Mouse (Mus musculus): Measurements from ENCODE around the gene Olfr654. TPM values are rescaled to one million over a fixed set of nuclear protein-coding genes. Genes with fewer than 3 reads are reported as not detected.
A peak's percentile ranks its signal among the peaks of the same experiment; 100 is the strongest.

Olfr654 gene
- not detected in 2 replicates for polyA plus RNA-seq (2015; fragmentation: Nextera tagmentation; extraction: Ambion mirVana)

DNA sequence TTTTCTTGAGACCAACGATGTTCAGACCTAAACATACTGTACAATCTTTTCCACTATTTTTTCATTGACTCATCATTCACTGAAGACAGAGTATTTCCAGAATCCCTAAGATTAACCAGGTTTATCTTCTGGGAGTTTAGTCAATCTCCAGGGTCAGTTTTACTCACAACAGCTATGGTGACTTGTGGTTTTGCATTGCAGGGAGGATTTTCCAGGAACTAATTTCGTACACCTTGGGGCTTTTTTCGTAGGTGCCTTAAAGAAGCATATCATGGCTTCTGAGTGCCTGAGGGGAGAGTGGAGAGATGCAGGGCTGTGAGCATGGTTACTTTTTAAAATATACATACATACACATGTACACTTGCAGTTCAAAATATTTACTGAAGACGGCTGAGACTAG is at the start of gene Olfr654:
Gene Olfr654 (plus strand): TSS at position 301 of the 400 bp plus-strand sequence.
- Histone ChIP-seq H3K4me1 (replicated peaks) (no peaks in the 10 kb centered on the region), H3K4me3 (replicated peaks) (no peak within 1 kb of the TSS), H3K27ac (no peak within 1 kb of the TSS), H3K9me3 (no peaks in the 10 kb centered on the region), H3K4me2 (replicated peaks) (no peak within 1 kb of the TSS), H3K36me3 (no peaks in the 10 kb centered on the region), H3K9ac (no peak within 1 kb of the TSS), H3K27me3 (replicated peaks) (no peaks in the 10 kb centered on the region)
- 80% methylated on average over 4 of the region's 4 CpGs for whole genome bisulfite sequencing
- ATAC-seq = no peak

DNA sequence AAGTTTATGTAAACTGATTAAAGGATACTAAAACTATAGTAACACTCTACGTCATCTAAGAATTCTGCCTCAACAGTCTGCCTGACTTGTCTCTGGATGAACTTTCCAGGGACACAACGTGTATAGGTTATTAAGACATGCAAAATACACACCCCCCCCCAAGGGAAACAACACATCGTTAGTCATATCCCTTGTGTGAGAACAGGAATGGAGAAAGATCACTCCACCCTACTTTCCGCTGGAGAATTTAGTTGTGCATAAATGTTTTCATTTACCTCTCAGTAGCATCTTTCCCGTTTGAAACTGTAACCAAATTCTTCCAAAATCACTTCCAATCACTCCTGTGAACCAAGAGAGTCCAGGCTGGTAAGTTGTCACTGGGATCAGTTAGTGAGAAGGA is 37.0 kb upstream of the Olfr654 start, which contains the start of gene Olfr651:
Gene Olfr651 (plus strand): TSS at position 301 of the 400 bp plus-strand sequence.
- H3K4me3 ChIP-seq (replicated peaks) = no peak within 1 kb of the TSS
- WGBS = 76% methylated on average over 5 of the region's 5 CpGs

DNA sequence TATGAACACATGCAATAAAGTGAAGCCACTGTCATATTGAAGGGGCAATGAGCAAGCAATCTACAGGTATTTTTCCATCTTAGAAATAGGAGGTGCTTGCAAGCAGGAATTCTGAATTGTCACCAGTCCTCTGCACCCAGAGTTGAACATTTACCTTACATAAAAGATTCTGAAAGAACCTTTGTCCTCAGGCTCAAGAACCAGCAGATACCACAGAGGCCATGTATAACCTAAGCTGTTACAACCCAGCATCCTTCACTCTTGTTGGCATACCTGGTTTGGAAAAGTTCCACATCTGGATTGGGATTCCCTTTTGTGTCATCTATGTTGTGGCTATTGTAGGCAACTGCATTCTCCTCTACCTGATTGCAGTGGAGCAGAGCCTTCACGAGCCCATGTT is 34.1 kb upstream of the Olfr654 start:
- ATAC-seq = no peak

More for the DNA sequence above, 37.0 kb upstream of the Olfr654 start, which contains the start of gene Olfr651:
- Histone ChIP-seq H3K9ac (no peak within 1 kb of the TSS), H3K9me3 (no peaks in the 10 kb centered on the region), H3K27me3 (replicated peaks) (no peaks in the 10 kb centered on the region), H3K27ac (no peak within 1 kb of the TSS), H3K4me1 (replicated peaks) (no peaks in the 10 kb centered on the region), H3K4me2 (replicated peaks) (no peak within 1 kb of the TSS), H3K36me3 (no peaks in the 10 kb centered on the region)
- ATAC-seq = no peak

DNA sequence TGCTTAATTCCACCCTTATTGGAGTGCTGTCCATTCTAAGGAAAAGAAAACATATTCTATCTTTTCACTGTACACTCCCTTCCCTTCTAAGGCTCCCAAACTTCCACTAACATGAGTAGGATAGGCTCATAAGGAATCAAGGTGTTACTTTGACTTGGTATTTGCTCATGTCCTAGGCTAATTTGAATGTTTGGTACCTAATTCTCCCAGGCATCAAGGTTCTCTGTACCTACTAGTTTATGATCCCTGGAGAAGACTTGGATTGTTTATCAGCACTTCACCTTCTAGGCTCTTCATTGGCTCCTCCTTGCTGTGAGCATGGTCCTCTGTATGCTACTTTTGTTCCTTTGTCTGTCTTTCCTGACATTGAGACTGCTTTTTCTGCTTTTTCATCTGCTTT is 26.2 kb upstream of the Olfr654 start, which contains the start of gene Olfr652:
Gene Olfr652 (plus strand): TSS at position 301 of the 400 bp plus-strand sequence.
- Histone ChIP-seq H3K9me3 (no peaks in the 10 kb centered on the region), H3K36me3 (no peaks in the 10 kb centered on the region), H3K27ac (no peak within 1 kb of the TSS), H3K9ac (no peak within 1 kb of the TSS), H3K27me3 (replicated peaks) (no peaks in the 10 kb centered on the region), H3K4me2 (replicated peaks) (no peak within 1 kb of the TSS), H3K4me1 (replicated peaks) (no peaks in the 10 kb centered on the region), H3K4me3 (replicated peaks) (no peak within 1 kb of the TSS)
- no peak for ATAC-seq

More for the DNA sequence above, 34.1 kb upstream of the Olfr654 start:
- H3K9ac ChIP-seq = no peak overlapping the region
- no peaks in the 10 kb centered on the region for H3K36me3 ChIP-seq
- 74% methylated on average over 1 of the region's 1 CpGs for WGBS
- no peaks in the 10 kb centered on the region for H3K27me3 ChIP-seq (replicated peaks)
- no peaks in the 10 kb centered on the region for H3K9me3 ChIP-seq
- H3K4me1 ChIP-seq (replicated peaks) = no peaks in the 10 kb centered on the region
- H3K4me2 ChIP-seq (replicated peaks) = no peak overlapping the region
- no peak overlapping the region for H3K4me3 ChIP-seq (replicated peaks)
- H3K27ac ChIP-seq = no peak overlapping the region

DNA sequence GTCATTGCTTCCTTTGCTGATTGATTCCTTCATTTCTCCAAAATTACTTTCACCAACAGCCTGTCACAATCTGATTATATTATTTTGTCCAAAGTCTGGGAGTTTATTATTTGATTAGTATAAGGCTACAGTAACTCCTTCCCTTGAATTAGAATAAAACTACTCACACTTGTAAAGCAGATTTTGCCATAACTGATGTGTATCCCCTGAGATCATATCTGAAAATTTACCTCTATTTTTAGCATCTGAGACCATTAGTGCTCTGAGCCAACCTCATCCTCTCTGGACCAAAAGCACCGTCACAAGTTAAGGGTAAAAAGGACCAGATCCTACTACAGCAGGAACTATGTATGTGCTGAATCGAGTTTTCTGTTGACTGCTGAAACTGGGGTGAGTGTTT is 9.8 kb upstream of the Olfr654 start, which contains the start of gene Olfr653:
Gene Olfr653 (plus strand): TSS at position 301 of the 400 bp plus-strand sequence.
- no peaks in the 10 kb centered on the region for H3K4me1 ChIP-seq (replicated peaks)
- H3K27ac ChIP-seq = no peak within 1 kb of the TSS
- 74% methylated on average over 2 of the region's 2 CpGs for WGBS
- no peaks in the 10 kb centered on the region for H3K36me3 ChIP-seq
- no peak for ATAC-seq
- no peak within 1 kb of the TSS for H3K4me2 ChIP-seq (replicated peaks)
- H3K27me3 ChIP-seq (replicated peaks) = no peaks in the 10 kb centered on the region
- no peaks in the 10 kb centered on the region for H3K9me3 ChIP-seq
- no peak within 1 kb of the TSS for H3K9ac ChIP-seq
- H3K4me3 ChIP-seq (replicated peaks) = no peak within 1 kb of the TSS

DNA sequence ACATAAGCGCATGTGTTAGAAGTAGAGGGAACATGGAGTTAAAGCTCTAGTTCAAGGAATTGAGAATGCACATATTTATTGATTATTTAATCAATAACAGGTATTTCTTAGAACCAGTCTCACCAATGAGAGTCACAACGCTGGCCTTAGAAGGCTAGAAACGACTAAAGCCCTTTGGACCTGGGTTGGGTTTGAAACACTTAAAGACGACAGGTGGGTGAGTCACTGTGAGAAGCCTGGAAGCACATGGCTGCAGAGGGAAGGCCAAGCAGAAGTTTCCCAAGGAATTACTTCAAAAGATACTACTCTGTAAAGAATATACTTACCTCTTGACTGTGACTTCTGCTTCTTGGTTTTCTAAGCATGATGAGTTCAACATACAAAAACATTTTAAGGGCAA is 6.0 kb upstream of the Olfr654 start:
- H3K9ac ChIP-seq = no peak overlapping the region
- 80% methylated on average over 4 of the region's 4 CpGs for WGBS
- H3K27ac ChIP-seq = no peak overlapping the region

DNA sequence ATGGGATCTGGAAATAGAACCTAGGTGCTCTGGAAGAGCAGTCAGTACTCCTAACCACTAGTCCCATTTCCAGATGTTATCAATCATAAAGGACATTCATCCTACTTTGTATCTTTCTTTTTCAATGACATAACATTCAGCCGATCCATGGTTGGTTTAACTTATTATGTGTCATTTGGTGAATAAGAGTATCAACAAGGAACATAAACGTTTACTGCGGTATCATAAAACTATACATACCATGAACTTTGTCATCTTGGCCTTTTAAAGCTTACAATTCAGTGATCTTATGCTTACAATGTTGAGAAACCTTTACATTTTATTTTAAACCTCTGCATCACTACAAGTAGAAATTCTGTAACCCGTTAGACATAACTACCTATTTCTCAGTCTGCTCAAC is 5.4 kb upstream of the Olfr654 start:
- ATAC-seq = peak; percentile 76
- H3K27ac ChIP-seq = no peak overlapping the region
- 67% methylated on average over 4 of the region's 4 CpGs for WGBS
- no peaks in the 10 kb centered on the region for H3K9me3 ChIP-seq
- no peaks in the 10 kb centered on the region for H3K36me3 ChIP-seq
- H3K9ac ChIP-seq = no peak overlapping the region
- H3K4me2 ChIP-seq (replicated peaks) = no peak overlapping the region
- H3K4me1 ChIP-seq (replicated peaks) = no peaks in the 10 kb centered on the region
- H3K27me3 ChIP-seq (replicated peaks) = no peaks in the 10 kb centered on the region
- no peak overlapping the region for H3K4me3 ChIP-seq (replicated peaks)

More for the DNA sequence above, 6.0 kb upstream of the Olfr654 start:
- H3K4me1 ChIP-seq (replicated peaks) = no peaks in the 10 kb centered on the region
- no peaks in the 10 kb centered on the region for H3K9me3 ChIP-seq
- no peaks in the 10 kb centered on the region for H3K27me3 ChIP-seq (replicated peaks)
- no peak overlapping the region for H3K4me3 ChIP-seq (replicated peaks)
- no peak overlapping the region for H3K4me2 ChIP-seq (replicated peaks)
- peak; percentile 89 for ATAC-seq
- no peaks in the 10 kb centered on the region for H3K36me3 ChIP-seq

DNA sequence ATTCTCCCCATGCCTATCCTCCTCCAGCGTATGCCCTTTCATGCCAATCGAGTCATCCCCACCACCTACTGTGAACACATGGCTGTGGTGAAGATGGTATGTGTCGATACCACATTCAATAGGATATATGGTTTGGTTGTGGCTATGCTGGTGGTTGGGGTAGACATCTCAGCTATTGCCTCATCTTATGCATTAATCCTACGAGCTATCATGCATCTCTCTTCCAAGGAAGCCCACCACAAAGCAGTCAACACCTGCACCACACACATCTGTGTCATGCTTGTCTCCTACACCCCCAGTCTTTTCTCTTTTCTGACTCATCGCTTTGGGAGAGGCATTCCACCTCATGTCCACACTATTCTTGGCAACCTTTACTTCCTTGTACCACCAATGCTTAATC is 1.4 kb downstream of the Olfr654 start:
- WGBS = 93% methylated on average over 5 of the region's 5 CpGs
- Histone ChIP-seq H3K27me3 (replicated peaks) (no peaks in the 10 kb centered on the region), H3K9me3 (no peaks in the 10 kb centered on the region), H3K4me1 (replicated peaks) (no peaks in the 10 kb centered on the region), H3K4me3 (replicated peaks) (no peak overlapping the region), H3K27ac (no peak overlapping the region), H3K36me3 (no peaks in the 10 kb centered on the region), H3K9ac (no peak overlapping the region), H3K4me2 (replicated peaks) (no peak overlapping the region)
- ATAC-seq = no peak

DNA sequence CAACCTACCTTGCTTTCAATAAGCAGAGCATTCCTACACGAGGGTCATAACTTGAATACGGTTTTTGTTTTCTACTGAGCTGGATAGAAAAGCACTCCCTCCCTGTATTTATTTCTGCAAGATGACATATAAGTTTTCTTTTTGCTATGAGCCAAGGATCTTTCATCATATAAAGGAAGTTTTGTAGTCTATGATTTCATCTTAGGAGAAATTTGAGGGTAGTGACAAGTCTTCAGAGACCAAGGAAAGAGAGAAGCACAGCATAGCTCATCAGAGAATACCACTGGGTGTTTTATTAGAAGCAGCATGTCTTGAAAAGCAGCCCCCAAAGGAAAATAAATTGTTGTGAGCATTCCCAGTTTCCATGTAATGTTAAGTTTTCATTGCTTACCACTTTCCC is 14.9 kb downstream of the Olfr654 start, which contains the start of gene Olfr655:
Gene Olfr655 (minus strand): TSS at position 101 of the 400 bp plus-strand sequence.
- H3K4me2 ChIP-seq (replicated peaks) = no peak within 1 kb of the TSS
- no peak for ATAC-seq
- no peaks in the 10 kb centered on the region for H3K27me3 ChIP-seq (replicated peaks)
- 87% methylated on average over 2 of the region's 2 CpGs for WGBS
- no peaks in the 10 kb centered on the region for H3K36me3 ChIP-seq
- no peaks in the 10 kb centered on the region for H3K4me1 ChIP-seq (replicated peaks)
- H3K4me3 ChIP-seq (replicated peaks) = no peak within 1 kb of the TSS
- H3K9ac ChIP-seq = no peak within 1 kb of the TSS
- no peak within 1 kb of the TSS for H3K27ac ChIP-seq
- H3K9me3 ChIP-seq = no peaks in the 10 kb centered on the region

DNA sequence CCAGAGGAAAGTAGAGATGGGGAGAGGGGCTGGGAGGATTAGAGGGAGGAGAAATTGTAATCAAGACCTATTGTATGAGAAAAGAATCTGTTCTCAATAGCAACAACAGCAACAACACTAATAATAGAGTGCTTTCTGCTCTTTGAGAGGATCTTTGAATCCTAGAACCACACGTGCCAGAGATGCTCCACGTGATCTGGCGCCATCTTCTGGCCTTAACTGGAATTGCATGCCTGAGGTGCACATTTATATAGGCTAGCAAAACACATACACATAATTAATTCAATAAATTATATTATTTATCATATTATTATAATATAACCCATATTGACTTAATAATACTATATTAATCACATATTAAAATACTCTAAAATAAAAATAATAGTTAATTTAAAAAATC is 16.3 kb downstream of the Olfr654 start:
- Histone ChIP-seq H3K9me3 (no peaks in the 10 kb centered on the region), H3K4me3 (replicated peaks) (no peak overlapping the region), H3K27ac (no peak overlapping the region), H3K27me3 (replicated peaks) (no peaks in the 10 kb centered on the region), H3K4me1 (replicated peaks) (no peaks in the 10 kb centered on the region), H3K4me2 (replicated peaks) (no peak overlapping the region), H3K9ac (no peak overlapping the region), H3K36me3 (no peaks in the 10 kb centered on the region)
- ATAC-seq = no peak
- 6% methylated on average over 3 of the region's 3 CpGs for WGBS

DNA sequence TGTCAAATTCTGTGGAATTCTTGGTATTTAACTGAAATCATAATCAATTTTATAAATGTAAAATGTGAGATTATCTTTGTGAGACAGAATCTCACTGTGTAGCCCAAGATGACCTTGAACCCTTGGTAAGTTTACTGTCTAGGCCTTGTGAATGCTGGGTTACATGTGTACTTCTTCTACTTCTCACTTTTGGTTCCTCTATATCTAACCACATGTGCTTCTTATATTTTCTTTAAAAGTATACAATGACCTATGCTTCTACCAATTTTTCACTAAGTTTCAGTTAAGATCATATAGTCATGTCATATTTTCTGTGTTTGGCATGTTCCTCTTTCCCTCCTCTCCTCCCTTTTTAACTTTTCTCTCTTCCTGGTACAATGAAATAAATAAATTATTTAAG is 17.9 kb downstream of the Olfr654 start:
- no peak for ATAC-seq
- Histone ChIP-seq H3K4me1 (replicated peaks) (no peaks in the 10 kb centered on the region), H3K36me3 (no peaks in the 10 kb centered on the region), H3K27ac (no peak overlapping the region), H3K9ac (no peak overlapping the region), H3K4me2 (replicated peaks) (no peak overlapping the region), H3K4me3 (replicated peaks) (no peak overlapping the region), H3K27me3 (replicated peaks) (no peaks in the 10 kb centered on the region), H3K9me3 (no peaks in the 10 kb centered on the region)

DNA sequence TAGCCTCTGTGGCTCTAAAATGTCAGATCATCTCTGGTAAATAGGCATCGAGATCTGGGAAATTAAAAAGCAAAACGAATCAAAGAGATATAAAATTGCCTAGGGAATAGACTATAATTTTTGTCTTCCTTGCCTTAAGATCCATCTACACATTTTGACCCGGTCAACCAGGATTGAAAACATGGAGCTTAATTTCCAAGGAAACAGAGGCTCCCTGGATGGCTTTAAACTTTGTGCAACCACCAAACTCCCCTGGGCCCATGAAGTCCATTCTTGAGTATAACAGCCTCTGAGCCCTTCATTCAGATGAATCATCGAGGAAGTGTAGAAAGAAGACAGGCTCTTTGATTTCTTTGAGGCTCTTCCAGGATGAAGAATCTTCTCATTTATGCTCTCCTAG is 26.8 kb downstream of the Olfr654 start, which contains the start of gene Olfr656:
Gene Olfr656 (plus strand): TSS at position 301 of the 400 bp plus-strand sequence.
- no peaks in the 10 kb centered on the region for H3K27me3 ChIP-seq (replicated peaks)
- ATAC-seq = no peak
- no peaks in the 10 kb centered on the region for H3K36me3 ChIP-seq
- no peak within 1 kb of the TSS for H3K27ac ChIP-seq
- H3K4me1 ChIP-seq (replicated peaks) = no peaks in the 10 kb centered on the region
- no peak within 1 kb of the TSS for H3K9ac ChIP-seq
- no peaks in the 10 kb centered on the region for H3K9me3 ChIP-seq
- no peak within 1 kb of the TSS for H3K4me3 ChIP-seq (replicated peaks)
- H3K4me2 ChIP-seq (replicated peaks) = no peak within 1 kb of the TSS
- WGBS = 74% methylated on average over 4 of the region's 4 CpGs

DNA sequence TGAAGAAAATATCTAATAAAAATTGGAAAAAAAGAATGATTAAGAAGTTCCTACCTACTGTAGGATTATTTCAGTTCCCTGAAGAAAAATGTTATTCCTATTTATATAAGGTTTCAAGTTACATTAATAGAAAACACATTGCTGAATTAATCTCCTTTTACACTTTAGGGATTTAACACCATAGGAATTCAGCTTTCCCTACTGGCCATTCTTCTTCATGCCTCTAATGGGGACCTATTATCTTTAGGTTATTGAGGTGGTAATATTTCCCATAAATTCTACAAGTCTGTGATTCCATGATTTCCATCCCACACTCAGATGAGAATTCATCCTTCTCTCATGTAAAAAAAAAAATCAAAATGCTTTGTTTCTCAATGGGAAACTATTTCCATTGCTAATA is 37.7 kb downstream of the Olfr654 start, which contains the start of gene Olfr657:
Gene Olfr657 (plus strand): TSS at position 301 of the 400 bp plus-strand sequence.
- Histone ChIP-seq H3K27ac (no peak within 1 kb of the TSS), H3K4me3 (replicated peaks) (no peak within 1 kb of the TSS), H3K27me3 (replicated peaks) (no peaks in the 10 kb centered on the region), H3K9ac (no peak within 1 kb of the TSS), H3K36me3 (no peaks in the 10 kb centered on the region), H3K4me2 (replicated peaks) (no peak within 1 kb of the TSS), H3K4me1 (replicated peaks) (no peaks in the 10 kb centered on the region), H3K9me3 (no peaks in the 10 kb centered on the region)
- ATAC-seq = no peak

Measured in intestine, embryonic 15.5 days (tissue).